Mouse (Mus musculus) CD4-positive, CD25-positive, alpha-beta regulatory T cell, adult 2 months (primary cell): ENCODE data around the gene Lrrc20.
"Not testable (repeated sequence)": the region's sequence is repeated elsewhere in the genome, so short reads cannot be mapped to it uniquely, and the experiment has no call there.

ENCODE experiments used
- DNase-seq: peaks from one replicate; pipeline ENCODE4 v3.0.0-alpha.2; 2012; ENCODE audit warnings: low read depth, low spot score

Gene Lrrc20

GRCm38 (mm10) chr10:61570181-61570580, 94.6 kb downstream of the Lrrc20 start:
- DNase-seq: no peak

GRCm38 (mm10) chr10:61572126-61572525, 96.5 kb downstream of the Lrrc20 start:
- DNase-seq: no peak

GRCm38 (mm10) chr10:61576120-61576767, 100.6 kb downstream of the Lrrc20 start:
- DNase-seq: no peak

- DNase-seq: peak; percentile 11
These were observed 111.7 kb downstream of the Lrrc20 start for GRCm38 (mm10) chr10:61587241-61587849.

- DNase-seq: no peak
These were observed 122.4 kb downstream of the Lrrc20 start for GRCm38 (mm10) chr10:61597991-61598390.

GRCm38 (mm10) chr10:61599556-61600114, 124.0 kb downstream of the Lrrc20 start:
- DNase-seq: peak; percentile 28

- peak; percentile 85 for DNase-seq
These were observed 126.9 kb downstream of the Lrrc20 start for GRCm38 (mm10) chr10:61602283-61603033.

GRCm38 (mm10) chr10:61604376-61605065, 128.9 kb downstream of the Lrrc20 start:
- no peak for DNase-seq

GRCm38 (mm10) chr10:61605381-61605780, 129.8 kb downstream of the Lrrc20 start:
- not testable (repeated sequence) for DNase-seq

- peak; percentile 86 for DNase-seq
These were observed 130.2 kb downstream of the Lrrc20 start for GRCm38 (mm10) chr10:61605851-61606250.

GRCm38 (mm10) chr10:61608233-61608632, 132.6 kb downstream of the Lrrc20 start:
- no peak for DNase-seq

- peak; percentile 60 for DNase-seq
These were observed 135.1 kb downstream of the Lrrc20 start for GRCm38 (mm10) chr10:61610650-61611235.

GRCm38 (mm10) chr10:61614311-61614710, 138.7 kb downstream of the Lrrc20 start:
- DNase-seq: no peak

GRCm38 (mm10) chr10:61618528-61618927, 142.9 kb downstream of the Lrrc20 start:
- DNase-seq: no peak

GRCm38 (mm10) chr10:61621681-61622080, 146.1 kb downstream of the Lrrc20 start:
- no peak for DNase-seq

GRCm38 (mm10) chr10:61623874-61624273, 148.3 kb downstream of the Lrrc20 start:
- DNase-seq: peak; percentile 20

GRCm38 (mm10) chr10:61624771-61625170, 149.2 kb downstream of the Lrrc20 start:
- no peak for DNase-seq

GRCm38 (mm10) chr10:61625381-61626257, 150.0 kb downstream of the Lrrc20 start:
- DNase-seq: peak; percentile 31

- DNase-seq: no peak
These were observed 150.9 kb downstream of the Lrrc20 start for GRCm38 (mm10) chr10:61626551-61626950.

- DNase-seq: no peak
These were observed 151.8 kb downstream of the Lrrc20 start for GRCm38 (mm10) chr10:61627195-61627937.
